Mouse (Mus musculus) liver, embryonic 16.5 days (tissue): Measurements from ENCODE around the gene Hist1h3e. TPM values are rescaled to one million over a fixed set of nuclear protein-coding genes. Genes with fewer than 3 reads are reported as not detected.
"Not testable (repeated sequence)": the region's sequence is repeated elsewhere in the genome, so short reads cannot be mapped to it uniquely, and the experiment has no call there.

Experiments
- ATAC-seq: fragments of 200-750 bp; cut with Nextera tagmentation; 2 replicates; pipeline ENCODE4 v1.8.0; 2017; ENCODE audit warnings: low read depth, mild to moderate bottlenecking, moderate number of reproducible peaks, moderate library complexity
- H3K27ac ChIP-seq: fragments of 300-500 bp; sonication (generic); 2 replicates; pipeline ENCODE4 v1.5.1; 2014; ENCODE audit warnings: mild to moderate bottlenecking, low read length
- H3K27me3 ChIP-seq: fragments of 300-500 bp; sonication (generic); 2 replicates; pipeline ENCODE4 v1.6.1; 2014; ENCODE audit warnings: low read depth, low read length, mixed read lengths; ENCODE audit not compliant: control insufficient read depth, insufficient read depth
- H3K36me3 ChIP-seq: fragments of 300-500 bp; sonication (generic); 2 replicates; pipeline ENCODE4 v1.6.1; 2014; ENCODE audit warnings: mild to moderate bottlenecking; ENCODE audit not compliant: control insufficient read depth, insufficient read depth
- H3K4me1 ChIP-seq: fragments of 300-500 bp; sonication (generic); 2 replicates; pipeline ENCODE4 v1.6.1; 2014; ENCODE audit warnings: low read depth, low read length, mixed read lengths; ENCODE audit not compliant: control insufficient read depth
- H3K4me2 ChIP-seq: fragments of 300-500 bp; sonication (generic); 2 replicates; pipeline ENCODE4 v1.6.1; 2014; ENCODE audit warnings: low read depth, low read length, mixed read lengths
- H3K4me3 ChIP-seq: fragments of 300-500 bp; sonication (generic); 2 replicates; pipeline ENCODE4 v1.5.1; 2014; ENCODE audit warnings: low read depth, mild to moderate bottlenecking, low read length
- H3K9ac ChIP-seq: fragments of 300-500 bp; sonication (generic); 2 replicates; pipeline ENCODE4 v1.6.1; 2014; ENCODE audit warnings: low read depth, low read length
- H3K9me3 ChIP-seq: fragments of 300-500 bp; sonication (generic); replicated peaks from 2 replicates; pipeline ENCODE4 v1.6.1; 2016; ENCODE audit warnings: low read length; ENCODE audit not compliant: control insufficient read depth
- WGBS: fragments of 180-500 bp; shearing (Covaris S2); extraction: QIAGEN DNeasy Blood & Tissue Kit; methylation state at CpG from one replicate; pipeline ENCODE4 v1.1.7; 2014; ENCODE audit not compliant: insufficient replicate concordance; 5-methylcytosine and 5-hydroxymethylcytosine counted together
- polyA plus RNA-seq: library from polyadenylated mRNA; unstranded; fragments of >200 nt; fragmentation: Nextera tagmentation; extraction: Ambion mirVana; gene quantifications from 2 replicates; pipeline ENCODE4 v1.2.1, GENCODE M21; 2015

Gene Hist1h3e
- polyA plus RNA-seq, 1 experiment from 2014 or later = 4.2 TPM

GRCm38 (mm10) chr13:23536076-23536822 lies 25.9 kb downstream of the Hist1h3e start:
- H3K9me3 ChIP-seq = no peaks in the 10 kb centered on the region
- H3K27me3 ChIP-seq = no peaks in the 10 kb centered on the region
- ATAC-seq = no peak
- WGBS = 14% methylated on average over 7 of the region's 7 CpGs
- peak overlapping the region; percentile 84 for H3K9ac ChIP-seq
- peaks cover 29% of the 10 kb centered on the region for H3K4me1 ChIP-seq
- peak overlapping the region; percentile 87 for H3K27ac ChIP-seq
- H3K36me3 ChIP-seq = no peaks in the 10 kb centered on the region
- H3K4me3 ChIP-seq = peak overlapping the region; percentile 65
- H3K4me2 ChIP-seq = peak overlapping the region; percentile 64

- Histone ChIP-seq H3K9ac (peak within 1 kb of the TSS; percentile 84), H3K27ac (peak within 1 kb of the TSS; percentile 96), H3K4me3 (peak within 1 kb of the TSS; percentile 65), H3K4me1 (peaks cover 24% of the 10 kb centered on the region), H3K4me2 (peak within 1 kb of the TSS; percentile 64)
- ATAC-seq = peak; percentile 81
- H3K9me3 ChIP-seq, H3K27me3 ChIP-seq, H3K36me3 ChIP-seq: not testable (repeated sequence)
- WGBS = under 1% methylated on average over 42 of the region's 62 CpGs
Measured at GRCm38 (mm10) chr13:23535137-23536075, 26.8 kb downstream of the Hist1h3e start, which contains the start of gene Hist1h3g. Gene Hist1h3g (plus strand): TSS chr13:23535422.

DNA sequence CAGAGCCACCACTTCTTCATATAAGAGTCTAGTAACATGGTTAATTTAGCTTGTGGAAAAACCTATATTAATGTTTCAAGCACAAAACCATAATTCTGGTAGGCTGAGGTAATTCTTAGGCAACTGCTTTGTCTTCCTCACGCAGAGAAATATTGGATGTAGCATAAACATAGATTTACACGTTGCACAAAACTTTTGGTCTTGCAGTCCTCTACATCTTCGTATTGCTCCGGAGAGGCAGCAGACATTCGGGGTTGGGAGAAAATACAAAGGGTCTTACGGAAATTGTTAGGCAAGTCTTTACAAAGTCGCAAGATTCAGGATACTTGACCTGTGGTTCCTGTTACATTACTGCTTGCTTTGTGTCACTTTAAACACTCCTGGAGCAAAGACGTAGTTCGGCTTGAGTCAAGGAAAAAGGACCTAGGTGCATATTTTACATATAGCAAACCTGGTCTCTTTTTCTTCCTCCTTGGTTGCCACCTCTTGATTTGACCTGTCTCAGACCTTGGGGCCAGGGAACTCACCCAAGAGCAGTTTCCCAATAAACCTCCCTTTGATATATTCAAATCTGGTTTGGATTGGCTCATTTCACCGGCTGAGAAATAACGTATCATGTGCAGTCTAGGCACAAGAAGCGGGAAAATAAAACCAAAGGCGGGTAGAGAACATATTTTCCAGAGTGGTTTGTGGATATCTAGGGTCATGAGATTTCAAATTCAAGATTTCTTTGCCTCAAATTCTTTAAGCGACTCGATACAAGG lies 27.6 kb downstream of the Hist1h3e start:
- H3K9ac ChIP-seq = peak overlapping the region; percentile 78
- peak overlapping the region; percentile 64 for H3K4me2 ChIP-seq
- no peaks in the 10 kb centered on the region for H3K9me3 ChIP-seq
- H3K4me3 ChIP-seq = peak overlapping the region; percentile 65
- 0% methylated on average over 15 of the region's 15 CpGs for WGBS
- no peaks in the 10 kb centered on the region for H3K36me3 ChIP-seq
- ATAC-seq = 0 out of 2 replicates have a peak, but pooled peaks have one; percentile 6
- peak overlapping the region; percentile 96 for H3K27ac ChIP-seq
- no peaks in the 10 kb centered on the region for H3K27me3 ChIP-seq
- peaks cover 22% of the 10 kb centered on the region for H3K4me1 ChIP-seq

DNA sequence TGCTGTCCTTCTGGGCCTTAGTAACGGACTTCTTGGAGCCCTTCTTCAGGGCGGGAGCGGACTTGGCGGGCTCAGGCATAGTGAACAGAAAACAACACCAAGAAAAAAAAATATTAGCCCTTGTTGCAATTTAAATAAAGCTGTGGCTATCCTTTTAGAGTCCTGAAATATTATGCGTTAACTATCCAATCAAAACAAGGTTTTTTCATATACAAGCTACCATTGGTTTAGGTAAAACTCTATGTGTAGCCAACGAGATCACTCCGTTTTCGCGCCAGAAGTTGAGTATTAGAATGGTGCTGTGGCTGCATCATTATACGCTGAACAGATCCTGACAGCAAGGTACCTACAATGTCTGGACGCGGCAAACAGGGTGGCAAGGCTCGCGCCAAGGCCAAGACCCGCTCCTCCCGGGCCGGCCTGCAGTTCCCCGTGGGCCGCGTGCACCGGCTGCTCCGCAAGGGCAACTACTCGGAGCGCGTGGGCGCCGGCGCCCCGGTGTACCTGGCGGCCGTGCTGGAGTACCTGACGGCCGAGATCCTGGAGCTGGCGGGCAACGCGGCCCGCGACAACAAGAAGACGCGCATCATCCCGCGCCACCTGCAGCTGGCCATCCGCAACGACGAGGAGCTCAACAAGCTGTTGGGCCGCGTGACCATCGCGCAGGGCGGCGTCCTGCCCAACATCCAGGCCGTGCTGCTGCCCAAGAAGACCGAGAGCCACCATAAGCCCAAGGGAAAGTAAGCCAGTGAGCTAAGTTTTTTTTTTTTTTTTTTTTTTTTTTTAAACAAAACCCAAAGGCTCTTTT lies 28.4 kb downstream of the Hist1h3e start, which contains the start of gene Hist1h2af:
Gene Hist1h2af (plus strand): TSS at position 347 of the 808 bp plus-strand sequence.
- not testable (repeated sequence) for H3K36me3 ChIP-seq, H3K27me3 ChIP-seq, H3K9me3 ChIP-seq
- WGBS = 0% methylated on average over 25 of the region's 53 CpGs
- ATAC-seq = peak; percentile 39
- Histone ChIP-seq H3K4me1 (peaks cover 25% of the 10 kb centered on the region), H3K4me3 (peak within 1 kb of the TSS; percentile 65), H3K27ac (peak within 1 kb of the TSS; percentile 96), H3K9ac (peak within 1 kb of the TSS; percentile 78), H3K4me2 (peak within 1 kb of the TSS; percentile 64)

- Histone ChIP-seq H3K9ac (peak overlapping the region; percentile 78), H3K4me3 (peak overlapping the region; percentile 65), H3K27me3 (no peaks in the 10 kb centered on the region), H3K36me3 (no peaks in the 10 kb centered on the region), H3K27ac (peak overlapping the region; percentile 96), H3K9me3 (no peaks in the 10 kb centered on the region), H3K4me1 (peaks cover 22% of the 10 kb centered on the region), H3K4me2 (peak overlapping the region; percentile 64)
- 15% methylated on average over 9 of the region's 9 CpGs for WGBS
- ATAC-seq = no peak
Measured at GRCm38 (mm10) chr13:23532262-23533075, 29.7 kb downstream of the Hist1h3e start.

GRCm38 (mm10) chr13:23530901-23531875 lies 31.0 kb downstream of the Hist1h3e start, which contains the start of gene Hist1h4h:
Gene Hist1h4h (plus strand): TSS chr13:23531050.
- WGBS = under 1% methylated on average over 55 of the region's 70 CpGs
- ATAC-seq = peak; percentile 62
- Histone ChIP-seq H3K9me3 (no peaks in the 10 kb centered on the region), H3K4me2 (peak within 1 kb of the TSS; percentile 64), H3K27ac (peak within 1 kb of the TSS; percentile 96), H3K27me3 (no peaks in the 10 kb centered on the region), H3K36me3 (no peaks in the 10 kb centered on the region), H3K4me1 (peaks cover 15% of the 10 kb centered on the region), H3K9ac (peak within 1 kb of the TSS; percentile 78), H3K4me3 (peak within 1 kb of the TSS; percentile 65)
